Mouse (Mus musculus) yolk sac, embryonic 10.5 days (tissue): Measurements from ENCODE around the gene Cks2.
"Not testable (repeated sequence)": the region's sequence is repeated elsewhere in the genome, so short reads cannot be mapped to it uniquely, and the experiment has no call there.

Source experiments
- DNase-seq: peaks from one replicate; pipeline ENCODE4 v3.0.0-alpha.2; 2017; ENCODE audit warnings: low spot score

Gene Cks2

DNA sequence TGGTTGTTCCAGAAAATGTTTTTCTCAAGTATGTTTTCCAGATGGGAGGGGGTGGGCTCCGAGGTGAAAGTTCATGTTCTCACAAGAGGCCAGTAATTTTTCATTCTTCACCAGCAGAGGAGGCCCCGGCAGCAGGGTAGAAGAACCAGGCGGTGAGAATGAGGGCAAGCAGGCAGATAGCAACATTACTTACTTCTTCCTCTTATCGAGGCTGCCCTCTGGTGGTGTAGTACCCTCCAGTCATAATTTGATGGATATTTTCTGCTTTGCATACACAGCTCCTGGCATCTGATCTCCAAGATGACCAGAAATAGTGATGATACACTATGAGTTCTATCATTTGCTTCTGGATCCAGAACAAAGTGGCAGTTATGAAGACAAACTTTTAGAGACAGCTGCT is 6.1 kb upstream of the Cks2 start:
- DNase-seq = no peak

DNA sequence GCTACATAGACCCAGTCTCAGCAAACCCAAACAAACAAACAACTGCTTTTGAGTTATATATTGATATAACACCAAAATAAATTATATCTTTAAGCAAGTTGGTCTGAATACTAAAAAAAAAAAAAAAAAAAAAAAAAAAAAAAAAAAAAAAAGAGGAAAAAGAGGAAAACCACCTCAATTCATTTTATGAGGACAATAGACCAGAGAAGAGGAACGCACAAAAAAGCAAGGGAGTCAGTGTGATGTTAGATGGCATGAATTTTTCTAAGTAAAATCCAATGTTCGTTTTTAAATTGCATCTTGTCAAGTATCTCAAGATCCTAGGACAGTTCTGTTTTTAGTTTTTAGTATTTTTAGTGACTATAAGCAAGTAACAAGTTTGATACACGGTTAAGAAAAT is 3.6 kb upstream of the Cks2 start:
- no peak for DNase-seq

DNA sequence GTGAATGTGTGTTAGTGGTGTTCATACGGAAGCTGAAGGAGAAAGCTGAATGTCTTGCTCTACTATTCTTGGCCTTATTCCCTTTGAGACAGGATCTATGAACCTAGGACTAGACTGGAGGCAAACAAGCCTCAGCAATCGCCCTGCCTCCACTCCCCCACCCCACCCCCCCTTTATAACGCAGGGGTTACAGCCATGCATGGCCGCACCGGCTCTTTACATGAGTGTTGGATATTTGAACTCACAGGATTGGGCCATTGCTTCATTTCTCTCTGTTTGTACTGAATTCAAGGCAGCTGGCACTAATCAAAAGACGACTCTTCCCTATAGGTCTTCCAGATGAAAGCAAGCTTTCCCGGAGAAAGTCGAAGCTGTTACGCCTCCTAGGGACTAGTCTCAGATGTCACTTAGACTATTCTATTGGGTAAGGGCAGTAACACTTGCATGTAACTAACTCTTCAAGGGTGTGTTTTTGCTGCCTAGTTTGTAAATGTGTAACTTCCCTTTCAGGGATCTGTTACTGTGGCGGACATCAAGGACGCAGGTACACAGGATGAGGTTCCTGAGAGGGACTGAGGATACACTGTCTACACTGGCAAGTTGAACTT is 2.8 kb upstream of the Cks2 start:
- peak; percentile 70 for DNase-seq

DNA sequence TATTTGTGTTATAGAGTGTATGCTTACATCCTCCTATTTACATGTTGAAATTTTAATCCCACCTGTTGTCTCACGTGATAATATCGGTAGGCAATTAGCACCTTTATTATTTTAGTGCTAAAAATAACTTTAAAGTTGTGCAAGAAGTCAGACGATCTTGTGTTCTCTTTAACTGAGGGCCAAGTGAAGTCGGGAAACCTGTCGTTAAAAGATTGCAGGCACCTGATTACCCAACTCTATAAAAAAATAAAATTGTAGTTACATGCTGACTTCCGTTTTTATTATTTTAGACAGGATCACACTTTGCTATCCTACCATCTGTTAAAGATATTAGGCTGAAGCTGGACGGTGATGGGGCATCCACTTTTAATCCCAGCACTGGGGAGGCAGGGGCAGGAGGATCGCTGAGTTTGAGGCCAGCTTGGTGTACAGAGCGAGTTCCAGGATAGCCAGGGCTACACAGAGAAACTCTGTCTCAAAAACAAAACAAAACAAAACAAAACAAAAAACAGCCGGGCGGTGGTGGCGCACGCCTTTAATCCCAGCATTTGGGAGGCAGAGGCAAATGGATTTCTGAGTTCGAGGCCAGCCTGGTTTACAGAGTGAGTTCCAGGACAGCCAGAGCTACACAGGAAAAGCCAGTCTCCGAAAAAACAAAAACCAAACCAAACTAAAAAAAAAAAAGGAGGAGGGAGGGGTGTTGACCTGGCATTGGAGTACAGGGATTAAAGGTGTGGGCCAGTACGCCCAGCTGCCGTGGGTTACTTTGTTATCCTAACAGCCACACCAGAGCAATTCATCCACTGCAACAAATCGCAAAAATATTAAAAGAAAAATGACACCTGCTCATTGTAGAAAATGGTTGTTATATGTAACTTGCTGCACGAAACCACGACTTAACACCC is 856 bp upstream of the Cks2 start:
- no peak for DNase-seq

DNA sequence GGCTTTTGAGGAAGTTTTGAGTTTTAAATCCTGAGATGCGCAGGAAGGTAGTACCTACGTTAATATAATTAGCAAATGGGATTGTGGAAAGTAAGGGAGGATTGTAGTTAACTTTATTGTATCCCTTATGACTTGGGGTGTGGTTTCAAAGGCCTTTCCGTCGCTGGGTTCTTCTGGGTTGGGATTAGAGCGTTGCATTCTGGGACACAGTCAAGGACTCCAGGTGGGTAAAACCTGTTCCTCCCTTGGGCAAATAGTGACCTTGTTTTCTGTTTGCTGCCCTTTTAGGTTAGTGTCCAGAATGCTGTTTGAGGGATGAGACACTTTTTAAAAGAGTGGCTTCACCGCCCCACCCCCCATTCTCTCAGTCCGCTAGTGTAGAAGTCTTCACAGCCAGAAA is 840 bp downstream of the Cks2 start:
- peak; percentile 50 for DNase-seq

DNA sequence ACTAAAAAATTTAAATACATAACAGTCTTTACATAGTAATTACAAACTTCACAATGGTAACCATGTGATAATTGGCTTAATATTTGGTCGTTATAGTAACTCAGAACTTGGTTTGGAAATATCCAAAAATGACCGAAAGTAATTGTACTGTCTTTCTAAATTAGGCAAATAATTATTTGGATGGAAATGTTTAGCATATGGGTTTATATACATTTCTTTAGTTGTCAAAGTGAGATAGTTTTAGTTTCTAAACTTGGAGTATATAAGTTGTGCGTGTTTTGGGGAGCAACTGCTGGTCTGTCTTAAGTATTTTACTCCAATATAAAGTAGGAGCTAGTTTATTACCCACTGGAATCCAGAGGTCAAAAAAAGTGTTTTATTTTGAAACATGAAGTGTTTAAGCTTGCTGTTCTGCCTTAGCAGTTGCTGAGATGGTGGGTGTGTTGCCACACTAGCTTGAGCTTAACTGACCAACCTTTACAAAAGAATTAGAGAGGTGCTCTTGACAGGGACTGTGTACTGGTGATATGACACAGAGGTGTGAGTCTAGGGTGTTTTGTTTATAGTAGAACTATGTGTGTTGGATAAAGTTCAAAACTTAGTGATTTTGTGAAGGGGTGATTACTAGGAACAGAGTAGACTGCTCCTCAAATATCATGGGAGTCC is 1.5 kb downstream of the Cks2 start:
- DNase-seq = no peak

DNA sequence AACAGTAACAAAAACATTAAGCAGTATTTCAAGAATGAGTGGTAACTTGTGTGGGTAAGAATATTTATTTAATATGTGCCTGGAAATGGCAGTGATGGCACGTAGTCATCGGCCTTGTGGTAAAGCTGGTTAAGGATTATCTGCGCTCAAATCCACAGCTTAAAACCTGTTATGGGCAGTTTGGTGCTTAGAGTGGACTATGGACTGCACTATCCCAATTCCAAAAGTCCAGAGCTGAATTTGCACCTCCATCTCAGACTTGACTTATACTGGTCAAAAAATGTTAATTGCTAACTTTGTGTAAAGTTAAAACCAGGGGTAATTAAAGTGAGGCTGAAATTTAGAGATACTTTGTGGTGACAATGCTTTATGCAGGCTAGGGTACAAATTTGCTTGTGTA is 2.7 kb downstream of the Cks2 start:
- DNase-seq = peak; percentile 67

DNA sequence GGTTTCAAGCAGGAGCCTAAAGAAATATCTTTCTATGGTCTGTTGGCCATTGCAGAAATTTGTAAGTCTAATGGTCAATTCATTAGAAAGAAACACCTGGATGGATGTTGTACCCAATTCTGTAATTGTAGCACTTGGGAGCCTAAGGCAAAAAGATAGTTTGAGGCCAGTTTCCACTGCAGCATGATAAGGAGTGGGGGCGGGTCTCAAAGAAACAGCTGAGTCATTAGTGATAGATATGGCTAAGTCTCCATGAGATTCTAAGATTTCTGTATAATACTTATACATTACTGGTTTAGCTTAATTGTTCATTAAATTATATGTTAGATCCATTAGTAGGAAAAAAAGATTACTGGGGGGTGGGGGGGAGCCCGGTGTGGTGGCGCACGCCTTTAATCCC is 3.2 kb downstream of the Cks2 start:
- peak; percentile 43 for DNase-seq

DNA sequence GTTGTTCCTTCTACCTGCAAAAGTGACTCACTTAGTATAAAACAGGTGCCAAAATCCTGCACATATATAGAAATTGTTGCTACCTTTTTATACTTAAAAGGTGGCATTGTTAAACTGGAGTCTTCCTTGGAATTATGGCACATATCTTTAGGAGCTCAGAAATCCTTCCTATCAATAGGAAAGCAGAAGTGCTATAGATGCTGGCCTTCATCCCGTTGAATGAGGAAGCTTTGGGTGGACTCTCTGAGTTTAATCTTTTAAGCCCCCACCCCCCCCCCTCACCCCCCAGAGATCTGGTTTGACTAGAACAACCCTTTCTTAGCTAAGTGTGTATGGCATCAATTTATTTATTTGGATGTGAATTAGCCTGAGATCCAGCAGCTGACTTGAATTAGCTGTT is 4.7 kb downstream of the Cks2 start:
- no peak for DNase-seq

DNA sequence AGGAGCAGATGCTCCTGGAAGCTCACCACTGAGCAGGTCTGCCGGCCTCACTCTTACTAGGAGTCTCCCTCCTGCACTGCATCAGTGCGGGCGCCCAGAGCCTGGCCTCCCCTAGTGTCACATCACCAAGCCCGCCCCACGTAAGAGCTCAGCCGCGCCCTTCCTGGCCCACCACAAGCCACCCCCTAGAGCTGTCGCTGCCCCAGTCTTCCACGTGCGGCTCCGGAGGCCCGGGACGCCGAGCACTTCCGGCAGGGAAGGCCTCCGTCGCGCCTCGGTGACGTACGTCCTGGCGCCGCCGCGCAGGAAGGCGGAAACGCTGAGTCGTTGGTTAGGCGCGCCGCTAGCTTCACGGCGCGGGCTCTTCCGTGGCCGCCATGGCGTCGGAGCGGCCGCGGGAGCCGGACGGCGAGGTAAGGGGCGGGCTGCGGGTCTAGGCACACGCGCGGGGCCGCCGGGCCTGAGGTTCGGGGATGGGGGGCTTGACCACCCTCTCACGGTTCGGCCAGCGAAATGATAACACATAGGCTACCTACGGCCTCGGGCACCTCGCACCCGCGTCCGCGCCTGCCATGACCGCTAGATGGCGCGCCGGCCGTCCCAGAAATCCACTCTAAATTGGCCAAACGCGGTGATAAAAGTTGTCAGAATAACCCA is 6.5 kb downstream of the Cks2 start, which contains the start of gene Secisbp2:
Secisbp2 (plus strand) TSS at position 290 of the 657 bp plus-strand sequence.
- DNase-seq = peak; percentile 93

DNA sequence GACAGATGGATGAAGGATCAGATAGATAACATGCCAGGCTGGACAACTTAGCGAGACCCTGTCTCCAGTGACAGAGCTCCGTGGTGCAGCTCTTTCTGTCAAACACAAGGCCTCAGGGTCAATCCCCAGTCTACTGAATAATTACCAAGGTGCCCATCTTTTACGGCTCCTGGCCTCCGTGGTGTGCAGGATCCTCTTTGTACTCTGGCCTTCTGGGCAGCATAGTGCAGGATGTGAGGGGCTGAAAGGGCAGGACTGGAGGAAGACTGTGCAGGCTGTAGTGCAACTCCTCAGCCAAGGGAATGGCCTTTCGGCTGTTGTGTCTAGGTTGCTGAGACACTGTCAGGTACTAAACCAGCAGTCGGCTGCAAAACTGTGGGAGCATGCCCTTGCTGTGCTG is 8.1 kb downstream of the Cks2 start:
- DNase-seq = no peak

DNA sequence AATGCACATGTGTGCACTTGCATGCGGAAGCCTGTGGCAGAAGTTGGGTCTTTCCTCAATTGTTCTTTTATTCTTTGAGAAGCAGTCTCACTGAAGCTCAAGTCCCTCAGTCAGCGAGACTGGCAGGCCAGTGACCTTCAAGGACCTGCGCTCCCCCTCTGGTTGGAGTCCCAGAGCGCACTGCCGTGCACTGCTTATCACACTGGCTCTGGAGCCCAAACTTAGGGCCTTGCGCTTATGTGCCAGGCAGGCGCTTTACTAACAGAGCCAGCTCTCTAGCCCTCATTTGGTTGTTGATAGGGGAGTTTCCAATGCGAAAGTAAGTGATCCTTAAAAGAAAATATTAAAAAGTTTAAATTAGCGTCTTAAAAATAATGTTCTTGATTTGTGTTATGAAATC is 8.9 kb downstream of the Cks2 start:
- no peak for DNase-seq

DNA sequence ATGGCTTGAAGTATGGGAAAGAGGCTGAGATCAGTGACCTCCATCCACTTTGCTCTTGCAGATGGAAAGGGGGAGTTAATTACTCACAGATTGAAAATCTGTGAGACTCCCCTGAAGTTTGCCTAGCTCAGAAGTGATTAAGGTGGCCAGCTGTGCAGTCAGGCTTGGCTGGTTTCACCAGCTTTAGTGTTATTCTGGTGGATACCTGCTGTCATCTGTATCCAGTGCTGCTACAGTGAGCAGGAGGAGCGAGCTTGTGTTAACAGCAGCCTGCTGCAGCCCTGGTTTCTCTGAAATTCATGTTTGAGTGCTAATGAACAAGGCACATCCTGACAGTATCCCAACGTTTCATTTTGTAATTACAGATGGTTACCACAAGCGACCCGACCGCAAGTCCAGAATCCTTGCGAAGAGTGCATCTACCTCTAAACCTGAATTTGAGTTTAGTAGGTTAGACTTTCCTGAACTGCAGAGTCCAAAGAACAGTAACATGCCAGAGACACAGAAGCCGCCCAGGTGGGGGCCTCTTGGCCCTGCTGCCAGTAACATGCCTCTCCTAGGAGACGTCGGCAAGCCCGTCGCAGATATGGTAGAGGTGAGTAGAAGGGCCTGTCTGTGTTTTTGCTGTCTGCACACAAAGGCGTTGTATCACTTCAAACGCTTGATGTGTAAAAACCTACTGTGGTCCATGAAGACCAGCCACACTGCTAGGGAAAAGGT is 11.6 kb downstream of the Cks2 start:
- no peak for DNase-seq

DNA sequence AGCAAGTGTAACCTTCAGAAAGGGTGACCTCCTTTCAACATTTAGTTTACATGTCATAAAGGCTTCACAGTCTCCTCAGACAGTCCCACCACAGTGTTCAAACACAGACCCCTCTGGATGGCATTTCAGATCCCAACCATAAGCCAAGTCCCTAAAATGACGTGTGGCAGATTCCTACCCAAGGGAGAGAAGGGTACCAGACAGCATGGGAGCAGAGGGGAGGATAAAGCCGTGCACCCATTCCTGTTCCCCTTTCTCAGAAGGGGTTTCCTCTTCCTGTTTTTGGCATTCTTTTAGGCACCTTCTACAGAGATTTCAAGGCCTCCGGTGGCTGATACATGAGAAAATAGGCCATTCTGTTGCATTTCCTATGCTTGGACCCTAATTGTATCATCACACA is 13.1 kb downstream of the Cks2 start:
- DNase-seq = no peak

DNA sequence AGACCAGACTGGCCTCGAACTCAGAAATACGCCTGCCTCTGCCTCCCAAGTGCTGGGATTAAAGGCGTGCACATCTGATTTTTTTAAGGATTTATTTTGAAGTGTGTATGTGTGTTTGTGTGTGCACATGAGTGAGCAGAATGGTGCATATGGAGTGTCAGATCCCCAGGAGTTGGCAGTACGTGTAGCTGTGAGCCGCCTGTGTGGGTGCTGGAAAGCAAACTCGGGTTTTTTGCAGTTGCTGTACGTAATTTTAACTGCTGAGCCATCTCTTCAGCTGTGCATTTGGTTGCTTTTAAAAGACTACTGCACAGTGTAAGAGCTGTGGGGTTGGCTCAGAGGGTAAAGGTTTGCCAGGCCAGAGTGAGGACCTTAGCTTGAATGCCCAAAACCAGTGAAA is 14.5 kb downstream of the Cks2 start:
- DNase-seq = no peak

DNA sequence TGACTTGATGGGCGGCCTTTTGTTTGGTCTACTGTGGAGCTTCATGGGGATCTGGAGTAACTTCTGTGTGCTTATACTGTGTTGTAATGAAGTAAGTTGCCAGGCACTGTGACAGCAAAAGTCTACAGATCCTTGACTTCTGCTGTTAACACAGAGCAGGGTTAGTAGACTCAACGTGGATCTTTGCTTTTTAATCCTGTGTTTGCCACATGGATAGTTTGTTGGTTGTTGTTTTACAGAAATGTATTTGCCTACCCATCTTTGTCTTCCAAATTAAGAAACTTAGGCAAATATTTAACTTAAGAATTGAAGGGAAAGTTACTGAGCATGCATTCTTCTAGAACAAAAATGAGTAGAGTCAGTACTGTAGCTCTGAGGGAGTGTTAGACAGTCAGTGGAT is 18.5 kb downstream of the Cks2 start:
- DNase-seq = no peak

DNA sequence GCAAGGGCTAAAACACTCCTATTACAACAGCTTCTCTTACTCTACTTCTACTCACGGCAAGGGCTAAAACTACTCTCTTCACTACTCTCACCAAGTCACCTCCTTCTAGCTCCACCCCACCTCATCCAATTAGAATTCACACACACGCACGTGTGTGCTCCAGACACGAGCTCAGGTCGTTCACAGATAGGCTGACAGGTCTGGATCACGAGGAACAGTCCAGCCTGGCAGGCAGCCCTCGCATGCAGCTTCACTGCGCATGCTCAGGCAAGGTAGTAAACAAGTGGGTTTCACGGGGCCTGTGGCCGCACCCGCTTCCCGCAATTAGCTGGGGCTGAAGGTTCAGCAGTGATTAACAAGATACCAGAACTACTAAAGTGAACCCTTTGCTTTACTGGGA is 23.2 kb downstream of the Cks2 start:
- DNase-seq = not testable (repeated sequence)

DNA sequence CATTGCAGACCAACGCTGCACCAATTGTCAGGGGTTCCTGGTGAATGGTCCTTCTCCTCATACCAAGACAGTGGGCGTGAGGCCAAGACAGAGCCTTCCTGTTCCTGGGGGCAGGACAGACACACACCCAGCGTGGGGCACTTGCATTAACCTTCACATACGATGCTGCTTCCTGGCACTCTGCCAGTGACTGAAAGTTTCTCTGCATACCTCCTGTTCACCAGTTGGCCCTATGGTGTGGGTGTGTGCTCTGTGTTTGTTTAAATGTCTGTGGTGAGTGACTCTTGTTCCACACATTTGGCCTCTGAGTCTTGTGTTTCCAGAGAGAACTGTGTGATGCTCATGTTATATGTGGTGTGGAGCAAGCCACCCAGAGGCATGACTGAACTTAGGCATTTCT is 31.6 kb downstream of the Cks2 start:
- DNase-seq = no peak

DNA sequence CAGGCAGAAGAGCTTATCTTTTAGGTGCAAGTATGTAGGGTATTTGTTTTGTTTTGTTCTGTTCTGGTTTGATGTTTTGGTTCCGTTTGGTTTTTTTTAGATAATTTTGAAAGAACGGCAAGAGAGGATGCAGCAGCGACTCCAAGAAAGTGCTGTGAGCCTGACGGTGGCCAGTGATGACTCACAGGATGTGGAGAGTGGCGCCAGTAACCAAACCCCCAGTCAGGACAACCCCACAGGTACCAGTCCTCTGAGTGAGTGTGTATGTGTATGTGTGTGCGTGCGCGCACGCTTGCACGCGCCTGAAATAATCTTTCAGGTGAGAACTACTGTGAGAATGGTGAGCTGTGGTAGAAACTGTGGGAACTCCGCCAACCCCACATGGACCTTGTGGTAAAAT is 32.0 kb downstream of the Cks2 start:
- DNase-seq = no peak

DNA sequence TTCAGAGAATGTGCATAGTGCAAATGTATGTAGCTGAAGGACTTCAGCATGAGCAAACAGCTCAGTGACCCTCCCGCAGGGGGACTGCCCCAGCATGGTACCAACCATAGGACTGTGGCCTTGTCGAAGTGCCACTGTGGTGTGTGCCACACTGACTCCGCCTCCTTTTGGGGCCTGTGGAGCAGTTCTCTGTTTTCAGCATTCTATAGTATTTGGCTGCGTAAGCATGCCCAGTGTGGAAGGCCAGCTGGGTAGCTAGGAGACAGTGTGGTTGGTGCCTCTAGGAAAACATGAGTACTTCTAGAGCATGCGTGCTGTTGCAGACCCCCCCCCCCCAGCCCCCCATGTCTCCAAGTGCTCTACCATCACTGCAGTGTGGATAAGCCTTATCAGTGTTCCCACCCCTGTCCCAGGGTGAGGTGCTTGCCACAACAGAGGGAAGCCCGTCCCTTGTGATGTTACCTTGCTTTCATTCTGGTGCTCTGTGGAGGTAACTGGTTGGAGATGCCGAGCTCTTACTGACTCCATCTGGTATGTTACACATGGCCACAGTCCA is 32.7 kb downstream of the Cks2 start:
- DNase-seq = no peak

DNA sequence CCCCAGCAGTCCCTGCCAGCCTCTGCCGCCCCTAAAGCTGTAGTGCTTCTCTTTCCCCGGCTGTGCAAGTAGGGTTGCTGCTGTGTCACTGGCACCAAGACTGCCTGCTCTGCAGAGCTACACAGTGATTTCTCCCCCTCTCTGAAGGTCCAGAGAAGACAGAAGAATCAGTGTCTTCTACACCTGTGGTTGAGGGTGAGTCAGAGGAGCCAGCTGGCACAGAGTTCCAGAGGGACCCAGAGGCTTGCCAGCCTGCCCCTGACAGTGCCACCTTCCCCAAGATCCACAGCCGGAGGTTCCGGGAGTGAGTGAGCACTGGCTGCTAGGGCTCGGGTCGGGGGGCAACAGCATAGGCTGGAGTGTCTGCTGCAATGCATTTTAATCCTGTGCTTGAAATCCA is 33.7 kb downstream of the Cks2 start:
- no peak for DNase-seq

DNA sequence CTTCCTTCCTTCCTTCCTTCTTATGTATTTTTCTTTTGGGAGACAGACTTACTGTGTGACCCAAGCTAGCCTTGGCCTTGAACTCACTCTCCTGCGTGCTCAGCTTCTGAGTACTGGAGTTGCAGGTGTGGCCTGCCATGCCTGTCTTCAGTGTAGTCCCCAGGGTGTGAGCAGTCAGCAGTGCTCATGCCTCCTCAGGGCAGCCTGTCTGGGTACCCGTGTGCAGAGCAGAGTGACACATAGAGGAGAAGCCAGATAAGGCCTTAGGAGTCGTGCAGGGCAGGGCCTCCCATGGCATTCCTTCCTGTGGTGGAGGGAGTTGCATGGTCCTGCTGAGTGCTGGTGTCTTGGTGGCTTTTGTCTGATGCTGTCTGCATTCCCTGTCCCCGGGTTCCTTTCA is 34.3 kb downstream of the Cks2 start:
- DNase-seq = no peak
